Mouse (Mus musculus) stomach, embryonic 16.5 days (tissue): Measurements from ENCODE around the gene Gpcpd1. TPM values are rescaled to one million over a fixed set of nuclear protein-coding genes. Genes with fewer than 3 reads are reported as not detected.
"Not testable (repeated sequence)": the region's sequence is repeated elsewhere in the genome, so short reads cannot be mapped to it uniquely, and the experiment has no call there.

Experiments used
- ATAC-seq: fragments of 200-750 bp; cut with Nextera tagmentation; 2 replicates; pipeline ENCODE4 v1.8.0; 2017; ENCODE audit warnings: moderate number of reproducible peaks, moderate TSS enrichment; ENCODE audit not compliant: insufficient read depth, low FRiP score
- H3K27ac ChIP-seq: fragments of 300-500 bp; sonication (generic); 2 replicates; pipeline ENCODE4 v1.5.1; 2014; ENCODE audit warnings: low read length
- H3K27me3 ChIP-seq: fragments of 300-500 bp; sonication (generic); 2 replicates; pipeline ENCODE4 v1.6.1; 2014; ENCODE audit warnings: low read length, control low read depth, mixed read lengths; ENCODE audit not compliant: control insufficient read depth, insufficient read depth
- H3K36me3 ChIP-seq: fragments of 300-500 bp; sonication (generic); 2 replicates; pipeline ENCODE4 v1.6.1; 2014; ENCODE audit warnings: low read length; ENCODE audit not compliant: control insufficient read depth, insufficient read depth
- H3K4me1 ChIP-seq: fragments of 300-500 bp; sonication (generic); 2 replicates; pipeline ENCODE4 v1.6.1; 2014; ENCODE audit warnings: low read length, control low read depth, mixed read lengths; ENCODE audit not compliant: control insufficient read depth, insufficient read depth
- H3K4me2 ChIP-seq: fragments of 300-500 bp; sonication (generic); 2 replicates; pipeline ENCODE4 v1.6.1; 2014; ENCODE audit warnings: low read depth, low read length, mixed read lengths
- H3K4me3 ChIP-seq: fragments of 300-500 bp; sonication (generic); replicated peaks from 2 replicates; pipeline ENCODE4 v1.5.1; 2014; ENCODE audit warnings: mild to moderate bottlenecking, low read length
- H3K9ac ChIP-seq: fragments of 300-500 bp; sonication (generic); 2 replicates; pipeline ENCODE4 v1.6.1; 2014; ENCODE audit warnings: low read length
- H3K9me3 ChIP-seq: fragments of 300-500 bp; sonication (generic); replicated peaks from 2 replicates; pipeline ENCODE4 v1.6.1; 2016; ENCODE audit warnings: low read length, control low read depth; ENCODE audit not compliant: control insufficient read depth
- WGBS: fragments of 180-500 bp; shearing (Covaris S2); extraction: QIAGEN DNeasy Blood & Tissue Kit; methylation state at CpG from one replicate; pipeline ENCODE4 v1.1.7; 2014; 5-methylcytosine and 5-hydroxymethylcytosine counted together
- polyA plus RNA-seq: library from polyadenylated mRNA; unstranded; fragments of >200 nt; fragmentation: Nextera tagmentation; extraction: Ambion mirVana; gene quantifications from 2 replicates; pipeline ENCODE4 v1.2.1, GENCODE M21; 2015

Gene Gpcpd1
- polyA plus RNA-seq, 1 experiment from 2014 or later = 30.3 TPM

- Histone ChIP-seq H3K4me2 (no peak overlapping the region), H3K4me3 (no peak overlapping the region), H3K27ac (no peak overlapping the region), H3K4me1 (no peaks in the 10 kb centered on the region), H3K27me3 (no peaks in the 10 kb centered on the region), H3K9ac (no peak overlapping the region), H3K9me3 (no peaks in the 10 kb centered on the region), H3K36me3 (no peaks in the 10 kb centered on the region)
- no peak for ATAC-seq
- WGBS = 91% methylated on average over 3 of the region's 3 CpGs
Measured at GRCm38 (mm10) chr2:132592126-132592525, 4.6 kb upstream of the Gpcpd1 start.

DNA sequence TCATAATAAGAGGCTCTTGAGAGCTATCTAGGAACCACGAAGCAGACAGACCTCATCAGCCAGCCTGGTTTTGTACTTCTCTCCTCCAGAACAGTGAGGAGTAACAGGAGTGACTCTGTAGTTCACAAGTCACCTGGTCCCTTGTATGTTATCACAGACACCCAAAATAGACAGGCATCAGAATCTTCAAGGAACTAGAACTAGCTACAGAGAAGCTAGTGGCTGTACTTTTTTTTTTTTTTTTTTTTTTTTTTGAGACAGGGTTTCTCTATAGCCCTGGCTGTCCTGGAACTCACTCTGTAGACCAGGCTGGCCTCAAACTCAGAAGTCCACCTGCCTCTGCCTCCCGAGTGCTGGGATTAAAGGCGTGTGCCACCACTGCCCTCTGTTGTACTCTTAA is 4.0 kb upstream of the Gpcpd1 start:
- H3K27me3 ChIP-seq, H3K9ac ChIP-seq, ATAC-seq, H3K9me3 ChIP-seq, H3K36me3 ChIP-seq, H3K4me2 ChIP-seq, H3K4me1 ChIP-seq, H3K27ac ChIP-seq, H3K4me3 ChIP-seq: not testable (repeated sequence)
- 77% methylated on average over 3 of the region's 3 CpGs for WGBS

DNA sequence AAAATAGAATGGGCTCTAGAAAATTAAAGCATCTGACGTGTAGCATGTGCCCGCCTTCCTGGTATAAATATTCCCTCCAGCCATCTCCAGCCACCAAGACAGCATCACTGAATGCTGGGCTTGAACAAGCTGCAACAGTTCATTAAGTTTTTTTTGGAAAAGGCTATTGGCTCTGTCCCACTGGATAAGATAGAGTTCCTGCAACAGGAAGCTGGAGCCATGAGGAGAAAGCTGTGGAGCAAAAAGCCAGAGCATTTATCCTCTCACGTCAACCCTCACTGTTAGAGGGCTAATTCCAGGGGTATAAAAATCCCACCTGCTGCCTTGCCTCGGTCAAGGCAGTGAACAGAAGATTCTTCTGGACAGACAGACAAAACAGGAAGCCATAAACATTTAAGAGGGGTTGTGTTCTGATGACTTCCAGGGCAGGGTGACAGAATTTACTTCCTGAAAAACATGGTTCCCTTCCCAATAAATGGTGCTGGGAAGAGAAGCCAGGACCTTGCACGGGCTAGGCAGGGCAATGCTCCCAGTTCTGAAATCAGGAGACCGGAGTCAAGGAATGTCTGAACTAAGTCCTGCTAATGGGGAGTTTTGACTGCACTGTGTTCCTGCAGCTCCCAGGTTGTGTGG is 2.5 kb upstream of the Gpcpd1 start:
- no peaks in the 10 kb centered on the region for H3K4me1 ChIP-seq
- no peaks in the 10 kb centered on the region for H3K9me3 ChIP-seq
- no peak overlapping the region for H3K9ac ChIP-seq
- no peak overlapping the region for H3K4me3 ChIP-seq
- H3K4me2 ChIP-seq = no peak overlapping the region
- 63% methylated on average over 6 of the region's 6 CpGs for WGBS
- no peak overlapping the region for H3K27ac ChIP-seq
- H3K27me3 ChIP-seq = no peaks in the 10 kb centered on the region
- no peak for ATAC-seq
- no peaks in the 10 kb centered on the region for H3K36me3 ChIP-seq

- Histone ChIP-seq H3K27ac (no peak overlapping the region), H3K4me3 (no peak overlapping the region), H3K36me3 (no peaks in the 10 kb centered on the region), H3K4me2 (no peak overlapping the region), H3K4me1 (peaks cover 3% of the 10 kb centered on the region), H3K27me3 (no peaks in the 10 kb centered on the region), H3K9ac (no peak overlapping the region), H3K9me3 (no peaks in the 10 kb centered on the region)
- ATAC-seq = no peak
- 52% methylated on average over 3 of the region's 3 CpGs for WGBS
Measured at GRCm38 (mm10) chr2:132586006-132586405, 1.5 kb downstream of the Gpcpd1 start.

- Histone ChIP-seq H3K4me1 (peaks cover 3% of the 10 kb centered on the region), H3K9ac (no peak overlapping the region), H3K9me3 (no peaks in the 10 kb centered on the region), H3K36me3 (no peaks in the 10 kb centered on the region), H3K27me3 (no peaks in the 10 kb centered on the region), H3K27ac (no peak overlapping the region), H3K4me3 (no peak overlapping the region), H3K4me2 (no peak overlapping the region)
- no peak for ATAC-seq
- 88% methylated on average over 1 of the region's 1 CpGs for WGBS
Measured at GRCm38 (mm10) chr2:132584191-132584590, 3.3 kb downstream of the Gpcpd1 start.

- WGBS = 59% methylated on average over 3 of the region's 3 CpGs
- H3K9me3 ChIP-seq = no peaks in the 10 kb centered on the region
- H3K27ac ChIP-seq = 0 out of 2 replicates have a peak overlapping the region, but pooled peaks have one; percentile 49
- H3K9ac ChIP-seq = no peak overlapping the region
- no peak for ATAC-seq
- no peaks in the 10 kb centered on the region for H3K36me3 ChIP-seq
- H3K4me1 ChIP-seq = peaks cover 3% of the 10 kb centered on the region
- H3K4me2 ChIP-seq = no peak overlapping the region
- H3K4me3 ChIP-seq = no peak overlapping the region
- H3K27me3 ChIP-seq = no peaks in the 10 kb centered on the region
Measured at GRCm38 (mm10) chr2:132583126-132583525, 4.4 kb downstream of the Gpcpd1 start.

- 28% methylated on average over 4 of the region's 4 CpGs for WGBS
- Histone ChIP-seq H3K27ac (0 out of 2 replicates have a peak overlapping the region, but pooled peaks have one; percentile 69), H3K4me1 (peaks cover 3% of the 10 kb centered on the region), H3K27me3 (no peaks in the 10 kb centered on the region), H3K36me3 (no peaks in the 10 kb centered on the region), H3K9me3 (no peaks in the 10 kb centered on the region), H3K4me3 (no peak overlapping the region), H3K4me2 (no peak overlapping the region), H3K9ac (no peak overlapping the region)
- ATAC-seq = peak; percentile 14; the same call in 1 of the 2 replicates
Measured at GRCm38 (mm10) chr2:132582227-132582626, 5.3 kb downstream of the Gpcpd1 start.

DNA sequence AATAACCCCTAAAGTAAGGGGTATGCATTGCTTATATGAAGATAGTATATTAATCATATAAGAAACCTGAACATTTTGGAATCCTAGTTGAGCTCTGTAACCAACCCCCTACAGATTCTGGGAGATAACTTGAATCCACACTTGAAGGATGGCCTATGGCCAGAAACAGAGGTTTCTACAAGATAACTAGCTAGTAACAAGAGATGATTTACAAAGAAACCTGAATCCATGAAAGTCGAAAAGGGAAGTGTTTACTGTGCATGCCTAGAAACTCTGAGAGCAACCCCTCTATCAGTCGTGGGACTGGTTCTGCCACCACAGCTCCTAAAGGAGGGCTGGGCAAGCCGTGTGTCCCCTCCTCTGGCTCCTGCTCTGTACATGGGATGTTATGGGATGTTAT is 7.8 kb downstream of the Gpcpd1 start:
- H3K4me2 ChIP-seq = no peak overlapping the region
- no peak overlapping the region for H3K9ac ChIP-seq
- no peaks in the 10 kb centered on the region for H3K9me3 ChIP-seq
- H3K27ac ChIP-seq = no peak overlapping the region
- 61% methylated on average over 3 of the region's 3 CpGs for WGBS
- no peaks in the 10 kb centered on the region for H3K27me3 ChIP-seq
- no peak overlapping the region for H3K4me3 ChIP-seq
- no peaks in the 10 kb centered on the region for H3K36me3 ChIP-seq
- ATAC-seq = no peak
- peaks cover 13% of the 10 kb centered on the region for H3K4me1 ChIP-seq

DNA sequence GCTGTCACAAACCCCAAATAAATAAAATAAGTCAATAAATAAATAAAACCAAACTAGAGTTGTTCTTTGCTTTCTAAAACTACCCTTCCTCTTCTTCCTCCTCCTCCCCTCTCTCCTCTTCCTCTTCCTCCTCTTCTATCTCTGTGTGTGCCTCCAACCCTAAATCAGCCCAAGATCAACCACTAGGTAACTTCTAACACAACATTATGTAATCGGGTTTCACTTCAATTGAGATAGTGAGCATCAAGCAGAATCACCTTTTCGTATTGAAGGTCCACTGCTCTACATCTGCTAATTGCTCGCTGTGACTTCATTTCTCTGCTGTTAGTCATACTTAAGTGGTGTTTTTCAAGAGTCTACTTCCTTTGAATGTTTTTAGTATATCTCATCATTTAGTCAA is 8.8 kb downstream of the Gpcpd1 start:
- H3K9ac ChIP-seq = no peak overlapping the region
- no peak overlapping the region for H3K4me3 ChIP-seq
- 93% methylated on average over 3 of the region's 3 CpGs for WGBS
- no peaks in the 10 kb centered on the region for H3K9me3 ChIP-seq
- H3K27me3 ChIP-seq = no peaks in the 10 kb centered on the region
- peaks cover 13% of the 10 kb centered on the region for H3K4me1 ChIP-seq
- H3K27ac ChIP-seq = peak overlapping the region; percentile 98; the same call in 1 of the 2 replicates
- no peak overlapping the region for H3K4me2 ChIP-seq
- no peaks in the 10 kb centered on the region for H3K36me3 ChIP-seq
- no peak for ATAC-seq
